Mouse (Mus musculus) heart, embryonic 14.5 days (tissue): ENCODE results near the gene Cyb5d2. TPM values are rescaled to one million over a fixed set of nuclear protein-coding genes. Genes with fewer than 3 reads are reported as not detected.
"Not testable (repeated sequence)": the region's sequence is repeated elsewhere in the genome, so short reads cannot be mapped to it uniquely, and the experiment has no call there.

Source experiments
- ATAC-seq: fragments of 200-750 bp; cut with Nextera tagmentation; 2 replicates; pipeline ENCODE4 v1.8.0; 2017; ENCODE audit warnings: low read depth, moderate TSS enrichment; ENCODE audit not compliant: insufficient number of reproducible peaks, insufficient read depth, low FRiP score
- H3K27ac ChIP-seq, 2 experiments: fragments of 200-500 bp in 1 of 2; fragments of 300-500 bp in 1 of 2; sonication (generic) in 1 of 2; replicated peaks in 1 of 2; 2 replicates each; pipeline ENCODE4 v1.5.1; 2012 to 2014; ENCODE audit warnings: low read depth in 2 of 2, low read length in 2 of 2, control low read depth in 1 of 2, mild to moderate bottlenecking in 1 of 2, mixed read lengths in 1 of 2; ENCODE audit not compliant: control insufficient read depth in 1 of 2, insufficient read depth in 1 of 2
- H3K27me3 ChIP-seq: fragments of 300-500 bp; sonication (generic); 2 replicates; pipeline ENCODE4 v1.6.1; 2014; ENCODE audit warnings: mild to moderate bottlenecking, low read length, control low read depth; ENCODE audit not compliant: control insufficient read depth, insufficient read depth
- H3K36me3 ChIP-seq: fragments of 300-500 bp; sonication (generic); 2 replicates; pipeline ENCODE4 v1.6.1; 2014; ENCODE audit warnings: mild to moderate bottlenecking, control low read depth, low read length, mixed read lengths; ENCODE audit not compliant: control insufficient read depth, insufficient read depth
- H3K4me1 ChIP-seq, 2 experiments: fragments of 200-500 bp in 1 of 2; fragments of 300-500 bp in 1 of 2; sonication (generic) in 1 of 2; 2 replicates each; pipeline ENCODE4 v1.6.1; 2012 to 2014; ENCODE audit warnings: low read length in 2 of 2, control low read depth in 1 of 2, mixed read lengths in 1 of 2; ENCODE audit not compliant: control insufficient read depth in 2 of 2, insufficient read depth in 2 of 2
- H3K4me2 ChIP-seq: fragments of 300-500 bp; sonication (generic); 2 replicates; pipeline ENCODE4 v1.6.1; 2014; ENCODE audit warnings: mild to moderate bottlenecking, low read length
- H3K4me3 ChIP-seq, 2 experiments: fragments of 200-500 bp in 1 of 2; fragments of 300-500 bp in 1 of 2; sonication (generic) in 1 of 2; 2 replicates each; pipeline ENCODE4 v1.5.1; 2012 to 2014; ENCODE audit warnings: low read length in 2 of 2, mild to moderate bottlenecking in 2 of 2, control low read depth in 1 of 2, low read depth in 1 of 2, moderate library complexity in 1 of 2; ENCODE audit not compliant: control insufficient read depth in 1 of 2, insufficient read depth in 1 of 2
- H3K9ac ChIP-seq: fragments of 300-500 bp; sonication (generic); 2 replicates; pipeline ENCODE4 v1.6.1; 2014; ENCODE audit warnings: mild to moderate bottlenecking, low read length
- H3K9me3 ChIP-seq: fragments of 300-500 bp; sonication (generic); 2 replicates; pipeline ENCODE4 v1.6.1; 2016; ENCODE audit warnings: low read length, control low read depth; ENCODE audit not compliant: control insufficient read depth
- WGBS: fragments of 180-500 bp; shearing (Covaris S2); extraction: QIAGEN DNeasy Blood & Tissue Kit; methylation state at CpG from one replicate; pipeline ENCODE4 v1.1.7; 2014; 5-methylcytosine and 5-hydroxymethylcytosine counted together
- polyA plus RNA-seq: library from polyadenylated mRNA; unstranded; fragments of >200 nt; fragmentation: Nextera tagmentation; extraction: Ambion mirVana; gene quantifications from 2 replicates; pipeline ENCODE4 v1.2.1, GENCODE M21; 2014

The Cyb5d2 gene
- polyA plus RNA-seq, 1 experiment from 2014 or later: 8.4 TPM

DNA sequence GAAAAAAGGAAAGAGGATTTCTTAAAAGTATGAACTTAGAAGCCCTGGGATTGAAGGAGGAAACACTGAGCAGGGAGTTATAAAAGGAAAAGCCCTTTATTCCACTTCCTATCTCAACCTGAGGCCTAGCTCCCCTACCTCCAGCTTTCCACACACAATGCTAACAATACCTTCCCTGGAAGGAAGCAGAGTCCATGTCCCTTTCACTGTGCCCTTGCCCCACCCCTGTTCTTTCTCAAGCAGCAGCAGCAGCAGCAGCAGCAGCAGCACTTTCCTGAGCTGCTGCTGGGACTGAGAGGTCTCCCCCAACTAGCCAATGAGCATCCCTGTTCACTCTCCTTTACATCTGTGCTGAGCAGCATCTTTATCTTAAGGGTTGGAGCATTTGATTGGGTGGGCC, 17.0 kb downstream of the Cyb5d2 start:
- Histone ChIP-seq H3K4me3 (no peak overlapping the region), H3K27me3 (no peaks in the 10 kb centered on the region), H3K4me2 (no peak overlapping the region), H3K9ac (no peak overlapping the region), H3K9me3 (no peaks in the 10 kb centered on the region; the same call in 1 of the 2 replicates), H3K36me3 (no peaks in the 10 kb centered on the region), H3K27ac (no peak overlapping the region), H3K4me1 (no peaks in the 10 kb centered on the region)
- ATAC-seq: no peak

DNA sequence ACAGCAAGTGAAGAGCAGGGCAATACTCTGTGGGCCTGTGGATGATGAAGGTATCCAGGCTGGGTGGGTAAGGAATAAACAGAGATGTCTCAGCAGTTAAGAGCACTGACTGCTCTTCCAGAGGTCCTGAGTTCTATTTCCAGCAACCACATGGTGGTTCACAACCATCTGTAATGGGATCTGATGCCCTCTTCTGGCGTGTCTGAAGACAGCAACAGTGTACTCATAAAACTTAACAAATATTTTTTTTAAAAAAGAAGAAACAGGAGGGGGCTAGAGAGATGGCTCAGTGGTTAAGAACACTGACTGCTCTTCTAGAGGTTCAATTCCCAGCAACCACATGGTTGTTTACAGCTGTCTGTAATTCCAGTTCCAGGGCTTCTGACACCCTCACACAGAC, 23.3 kb downstream of the Cyb5d2 start:
- not testable (repeated sequence) for H3K27me3 ChIP-seq, H3K9me3 ChIP-seq, H3K27ac ChIP-seq, H3K9ac ChIP-seq, H3K4me2 ChIP-seq, H3K4me1 ChIP-seq, H3K4me3 ChIP-seq, ATAC-seq
- 28% methylated on average over 1 of the region's 1 CpGs for WGBS
- peaks cover 28% of the 10 kb centered on the region for H3K36me3 ChIP-seq

DNA sequence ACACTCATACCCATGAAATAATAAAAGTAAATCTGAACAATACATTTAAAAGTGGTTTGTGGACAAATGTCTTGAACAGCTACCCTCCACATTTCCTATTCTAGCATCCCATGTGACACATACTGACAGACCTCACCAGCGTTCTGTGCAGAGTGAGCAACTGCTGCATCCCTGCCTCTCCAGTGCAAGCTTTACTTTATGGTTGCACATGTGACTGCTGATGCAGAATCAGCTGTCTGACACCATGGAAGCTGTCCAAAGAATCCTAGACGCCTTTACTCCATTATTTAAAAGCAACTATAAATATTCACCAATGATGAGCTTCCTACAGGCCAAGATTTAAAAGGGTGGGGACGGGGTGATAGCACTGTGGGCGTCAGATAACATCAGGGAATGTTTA, 24.5 kb downstream of the Cyb5d2 start:
- H3K27ac ChIP-seq: no peak overlapping the region
- H3K36me3 ChIP-seq: peaks cover 36% of the 10 kb centered on the region
- 61% methylated on average over 4 of the region's 4 CpGs for WGBS
- no peaks in the 10 kb centered on the region; the same call in 1 of the 2 replicates for H3K9me3 ChIP-seq
- no peaks in the 10 kb centered on the region for H3K27me3 ChIP-seq
- no peak overlapping the region for H3K4me3 ChIP-seq
- no peak overlapping the region for H3K9ac ChIP-seq
- H3K4me2 ChIP-seq: no peak overlapping the region
- ATAC-seq: no peak
- H3K4me1 ChIP-seq: no peaks in the 10 kb centered on the region

DNA sequence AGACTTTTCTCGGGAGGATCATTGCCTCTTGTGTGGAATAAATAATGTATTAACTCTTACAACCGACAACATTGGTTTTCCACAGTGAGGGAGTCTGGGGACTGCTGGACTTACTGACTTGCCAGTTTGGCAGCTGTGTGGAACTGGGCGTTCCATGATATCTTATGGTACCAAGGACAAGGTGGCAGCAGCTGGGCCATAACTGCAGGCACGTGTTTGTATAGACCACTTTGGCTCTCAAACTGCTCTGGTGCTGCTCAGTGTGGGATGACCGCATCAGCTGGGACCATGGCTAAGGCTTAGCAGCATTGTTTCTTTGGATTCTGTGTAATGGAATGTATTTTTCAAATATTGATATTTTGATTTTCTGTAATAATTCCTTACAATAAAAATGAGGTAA, 25.1 kb downstream of the Cyb5d2 start:
- Histone ChIP-seq H3K36me3 (peaks cover 36% of the 10 kb centered on the region), H3K9me3 (no peaks in the 10 kb centered on the region; the same call in 1 of the 2 replicates), H3K4me2 (no peak overlapping the region), H3K27me3 (no peaks in the 10 kb centered on the region), H3K4me3 (no peak overlapping the region), H3K9ac (no peak overlapping the region), H3K27ac (no peak overlapping the region), H3K4me1 (no peaks in the 10 kb centered on the region)
- no peak for ATAC-seq
- 87% methylated on average over 5 of the region's 5 CpGs for WGBS

DNA sequence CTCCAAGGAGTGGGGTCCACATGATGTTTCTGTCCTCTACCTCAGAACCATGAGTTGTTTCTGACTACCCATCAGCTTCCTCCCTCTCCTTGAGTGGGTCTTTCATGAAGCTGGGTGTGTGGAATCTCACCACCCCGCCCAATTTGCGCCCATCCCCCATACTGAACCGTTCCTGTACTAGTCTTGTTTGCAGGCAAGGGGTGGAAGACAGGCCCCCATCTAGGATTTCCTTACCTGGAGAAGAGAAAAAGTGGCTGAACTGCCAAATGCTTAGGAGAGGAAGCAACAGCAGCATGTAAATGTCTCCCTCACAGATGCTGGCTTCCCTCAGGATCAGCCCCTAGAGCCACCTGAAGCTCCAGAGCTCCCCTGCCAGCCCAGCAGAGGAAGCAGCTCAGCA, 25.6 kb downstream of the Cyb5d2 start:
- Histone ChIP-seq H3K9me3 (no peaks in the 10 kb centered on the region), H3K36me3 (peaks cover 36% of the 10 kb centered on the region), H3K4me1 (no peaks in the 10 kb centered on the region), H3K27ac (no peak overlapping the region), H3K27me3 (no peaks in the 10 kb centered on the region), H3K4me3 (no peak overlapping the region), H3K4me2 (no peak overlapping the region), H3K9ac (no peak overlapping the region)
- no peak for ATAC-seq
- 94% methylated on average over 3 of the region's 3 CpGs for WGBS

DNA sequence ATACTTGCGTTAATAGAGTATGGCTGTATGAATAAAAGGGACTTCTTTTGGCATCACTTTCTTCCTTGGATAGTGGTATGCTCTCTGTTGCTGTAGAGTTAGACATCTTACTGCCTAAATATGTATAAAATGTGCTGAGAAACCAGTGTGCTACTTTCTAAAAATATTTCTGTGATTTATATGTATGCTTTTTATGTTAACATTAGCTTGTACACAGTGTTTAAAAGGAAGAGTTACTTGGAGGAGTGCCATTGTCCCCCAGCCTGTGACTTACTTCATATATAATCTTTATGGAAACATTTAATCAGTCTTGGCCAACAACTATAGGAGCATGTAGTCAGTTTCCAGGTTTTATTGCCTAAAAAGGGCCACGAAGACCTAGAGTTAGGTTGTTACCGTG, 26.9 kb downstream of the Cyb5d2 start:
- WGBS: 92% methylated on average over 3 of the region's 3 CpGs

DNA sequence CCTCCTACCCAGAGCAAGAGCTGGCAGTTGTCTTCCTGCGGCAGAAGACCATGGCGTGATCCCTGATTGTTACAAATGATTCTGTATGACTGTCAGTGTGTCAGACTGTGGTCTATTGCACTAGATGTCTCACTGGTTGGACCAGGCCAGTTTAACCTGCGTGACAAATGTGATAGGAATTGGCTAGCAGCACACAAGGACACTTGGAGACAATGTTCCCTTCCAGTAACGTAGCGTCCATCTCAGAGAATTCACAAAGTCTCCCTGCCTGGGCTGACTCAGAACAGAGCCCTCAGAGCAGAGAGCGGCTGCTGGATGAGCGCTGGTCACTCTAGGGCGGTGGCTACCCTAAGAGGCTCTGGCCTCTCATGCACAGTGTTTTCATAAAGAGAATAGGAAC, 28.2 kb downstream of the Cyb5d2 start:
- H3K9me3 ChIP-seq: no peaks in the 10 kb centered on the region

More for the DNA sequence above, 26.9 kb downstream of the Cyb5d2 start:
- no peaks in the 10 kb centered on the region for H3K4me1 ChIP-seq
- no peaks in the 10 kb centered on the region for H3K27me3 ChIP-seq
- no peak overlapping the region for H3K4me2 ChIP-seq
- H3K4me3 ChIP-seq: no peak overlapping the region
- H3K9me3 ChIP-seq: no peaks in the 10 kb centered on the region
- ATAC-seq: no peak
- H3K27ac ChIP-seq: no peak overlapping the region
- peaks cover 43% of the 10 kb centered on the region for H3K36me3 ChIP-seq
- H3K9ac ChIP-seq: no peak overlapping the region

DNA sequence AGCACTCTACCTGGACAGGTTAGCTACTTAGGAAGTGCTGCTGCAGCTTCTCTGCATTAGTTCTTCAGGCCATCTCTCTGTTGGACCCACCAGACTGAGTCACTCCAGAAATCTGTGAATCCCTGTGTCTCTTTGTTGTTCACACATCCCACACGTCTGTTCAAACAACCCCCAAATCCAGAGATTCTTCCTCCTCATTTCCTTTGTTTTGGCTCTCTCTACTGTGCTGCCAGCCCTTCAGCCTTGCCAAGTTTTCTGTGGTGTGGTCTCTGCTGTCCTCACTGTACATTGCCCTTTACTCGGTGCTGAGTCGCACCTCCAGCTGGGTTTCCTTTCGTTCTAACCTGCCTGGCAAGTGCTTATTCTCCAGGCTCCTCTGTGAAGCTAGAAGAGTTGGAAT, 31.7 kb downstream of the Cyb5d2 start:
- Histone ChIP-seq H3K4me1 (no peaks in the 10 kb centered on the region), H3K9ac (no peak overlapping the region), H3K4me2 (no peak overlapping the region), H3K27me3 (no peaks in the 10 kb centered on the region), H3K9me3 (no peaks in the 10 kb centered on the region), H3K27ac (no peak overlapping the region), H3K4me3 (no peak overlapping the region), H3K36me3 (peaks cover 78% of the 10 kb centered on the region)
- 90% methylated on average over 4 of the region's 4 CpGs for WGBS
- no peak for ATAC-seq

More for the DNA sequence above, 28.2 kb downstream of the Cyb5d2 start:
- ATAC-seq: no peak
- no peak overlapping the region for H3K27ac ChIP-seq
- no peak overlapping the region for H3K4me2 ChIP-seq
- no peak overlapping the region for H3K4me3 ChIP-seq
- no peaks in the 10 kb centered on the region for H3K4me1 ChIP-seq
- WGBS: 90% methylated on average over 8 of the region's 8 CpGs
- H3K36me3 ChIP-seq: peaks cover 56% of the 10 kb centered on the region
- H3K27me3 ChIP-seq: no peaks in the 10 kb centered on the region
- no peak overlapping the region for H3K9ac ChIP-seq
